Mouse (Mus musculus) heart, embryonic 15.5 days (tissue): ENCODE measurements around the gene Camta1. TPM values are rescaled to one million over a fixed set of nuclear protein-coding genes. Genes with fewer than 3 reads are reported as not detected.

Experiments
- ATAC-seq: fragments of 200-750 bp; cut with Nextera tagmentation; replicated peaks from 2 replicates; pipeline ENCODE4 v1.8.0; 2017; ENCODE audit warnings: low read depth, moderate TSS enrichment; ENCODE audit not compliant: insufficient number of reproducible peaks, insufficient read depth, low FRiP score
- H3K27ac ChIP-seq: fragments of 300-500 bp; sonication (generic); 2 replicates; pipeline ENCODE4 v1.5.1; 2015; ENCODE audit warnings: mild to moderate bottlenecking, inconsistent platforms
- H3K27me3 ChIP-seq: fragments of 300-500 bp; sonication (generic); 2 replicates; pipeline ENCODE4 v1.6.1; 2015; ENCODE audit warnings: inconsistent platforms
- H3K36me3 ChIP-seq: fragments of 300-500 bp; sonication (generic); 2 replicates; pipeline ENCODE4 v1.6.1; 2015; ENCODE audit warnings: mild to moderate bottlenecking, inconsistent platforms
- H3K4me1 ChIP-seq: fragments of 300-500 bp; sonication (generic); replicated peaks from 2 replicates; pipeline ENCODE4 v1.6.1; 2015; ENCODE audit warnings: inconsistent platforms
- H3K4me2 ChIP-seq: fragments of 300-500 bp; sonication (generic); 2 replicates; pipeline ENCODE4 v1.6.1; 2015; ENCODE audit warnings: inconsistent platforms, mild to moderate bottlenecking, moderate library complexity
- H3K4me3 ChIP-seq: fragments of 300-500 bp; sonication (generic); 2 replicates; pipeline ENCODE4 v1.5.1; 2015; ENCODE audit warnings: mild to moderate bottlenecking, inconsistent platforms
- H3K9ac ChIP-seq: fragments of 300-500 bp; sonication (generic); 2 replicates; pipeline ENCODE4 v1.6.1; 2015; ENCODE audit warnings: mild to moderate bottlenecking, inconsistent platforms
- H3K9me3 ChIP-seq: fragments of 300-500 bp; sonication (generic); replicated peaks from 2 replicates; pipeline ENCODE4 v1.6.1; 2016; ENCODE audit warnings: inconsistent platforms
- WGBS: fragments of 180-500 bp; shearing (Covaris S2); methylation state at CpG from one replicate; pipeline ENCODE4 v1.1.7; 2015; ENCODE audit warnings: mixed read lengths; 5-methylcytosine and 5-hydroxymethylcytosine counted together
- polyA plus RNA-seq: library from polyadenylated mRNA; unstranded; fragments of >200 nt; fragmentation: Nextera tagmentation; extraction: Ambion mirVana; gene quantifications from 2 replicates; pipeline ENCODE4 v1.2.1, GENCODE M21; 2015

Camta1 gene
- polyA plus RNA-seq, 1 experiment from 2014 or later, result 165 TPM

GRCm38 (mm10) chr4:151104147-151104546 lies 757.5 kb downstream of the Camta1 start:
- no peaks in the 10 kb centered on the region for H3K9me3 ChIP-seq
- peaks cover 42% of the 10 kb centered on the region for H3K4me1 ChIP-seq
- no peak overlapping the region for H3K9ac ChIP-seq
- peaks cover 11% of the 10 kb centered on the region; the same call in 1 of the 2 replicates for H3K27me3 ChIP-seq
- H3K4me2 ChIP-seq, result peak overlapping the region; percentile 54
- 42% methylated on average over 10 of the region's 10 CpGs for WGBS
- ATAC-seq, result no peak
- peak overlapping the region; percentile 81 for H3K27ac ChIP-seq
- H3K36me3 ChIP-seq, result no peaks in the 10 kb centered on the region
- H3K4me3 ChIP-seq, result peak overlapping the region; percentile 25

DNA sequence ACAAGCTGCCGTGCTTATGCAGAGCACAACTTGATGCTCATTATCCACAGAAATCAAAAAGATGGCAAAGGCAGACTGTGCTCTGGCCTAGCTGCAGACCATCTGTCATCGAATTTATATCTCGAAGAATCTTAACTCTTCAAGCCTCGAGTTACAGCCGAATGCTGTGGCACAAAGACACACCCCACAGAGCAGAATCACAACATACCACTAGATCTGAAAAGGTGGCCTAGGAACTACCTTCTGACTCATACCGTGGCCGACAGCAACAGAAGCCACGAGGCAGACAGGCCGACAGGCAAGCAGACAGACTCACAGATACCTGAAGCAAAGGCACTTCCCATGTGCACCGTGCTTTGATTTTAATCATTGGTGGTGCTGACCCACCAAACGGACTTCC lies 758.0 kb downstream of the Camta1 start:
- 53% methylated on average over 11 of the region's 11 CpGs for WGBS
- peaks cover 11% of the 10 kb centered on the region; the same call in 1 of the 2 replicates for H3K27me3 ChIP-seq
- H3K4me1 ChIP-seq, result peaks cover 42% of the 10 kb centered on the region
- H3K27ac ChIP-seq, result peak overlapping the region; percentile 81
- peak overlapping the region; percentile 25; the same call in 1 of the 2 replicates for H3K4me3 ChIP-seq
- H3K36me3 ChIP-seq, result no peaks in the 10 kb centered on the region
- H3K9me3 ChIP-seq, result no peaks in the 10 kb centered on the region
- H3K9ac ChIP-seq, result no peak overlapping the region
- peak overlapping the region; percentile 54 for H3K4me2 ChIP-seq
- no peak for ATAC-seq

GRCm38 (mm10) chr4:151097104-151097438 lies 764.6 kb downstream of the Camta1 start:
- H3K27ac ChIP-seq, result peak overlapping the region; percentile 97
- H3K9ac ChIP-seq, result peak overlapping the region; percentile 45
- peak overlapping the region; percentile 37 for H3K4me3 ChIP-seq
- no peaks in the 10 kb centered on the region for H3K36me3 ChIP-seq
- ATAC-seq, result peak; percentile 30
- WGBS, result 35% methylated on average over 11 of the region's 11 CpGs
- H3K4me1 ChIP-seq, result peaks cover 48% of the 10 kb centered on the region
- H3K27me3 ChIP-seq, result no peaks in the 10 kb centered on the region
- H3K4me2 ChIP-seq, result peak overlapping the region; percentile 59
- no peaks in the 10 kb centered on the region for H3K9me3 ChIP-seq

GRCm38 (mm10) chr4:151096334-151097103 lies 765.2 kb downstream of the Camta1 start:
- peak; percentile 69 for ATAC-seq
- Histone ChIP-seq H3K36me3 (no peaks in the 10 kb centered on the region), H3K27me3 (no peaks in the 10 kb centered on the region), H3K4me1 (peaks cover 48% of the 10 kb centered on the region), H3K9me3 (no peaks in the 10 kb centered on the region), H3K27ac (peak overlapping the region; percentile 97), H3K4me3 (peak overlapping the region; percentile 37), H3K4me2 (peak overlapping the region; percentile 59), H3K9ac (peak overlapping the region; percentile 45; the same call in 1 of the 2 replicates)
- WGBS, result 41% methylated on average over 18 of the region's 18 CpGs

DNA sequence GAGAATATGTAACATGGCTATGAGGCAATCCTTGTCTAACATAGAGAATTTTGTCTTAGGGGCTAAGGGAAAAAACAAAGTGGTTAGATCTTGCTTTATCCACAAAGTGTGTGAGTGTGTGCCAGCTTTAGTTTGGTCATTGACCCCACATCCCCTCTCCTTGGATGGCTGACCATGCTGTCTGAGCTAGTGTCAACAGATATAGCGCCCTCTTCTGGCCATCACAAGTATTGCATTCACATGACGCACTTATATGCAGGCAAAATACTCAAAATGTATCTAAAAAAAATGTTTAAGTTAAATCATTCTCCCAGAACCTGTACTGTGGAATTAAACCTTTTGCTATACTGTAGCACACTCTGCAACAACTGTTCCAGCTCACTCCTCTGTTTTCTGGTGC lies 766.5 kb downstream of the Camta1 start:
- no peak overlapping the region for H3K9ac ChIP-seq
- peak overlapping the region; percentile 59; the same call in 1 of the 2 replicates for H3K4me2 ChIP-seq
- H3K27ac ChIP-seq, result peak overlapping the region; percentile 97
- ATAC-seq, result no peak
- 32% methylated on average over 2 of the region's 2 CpGs for WGBS
- no peaks in the 10 kb centered on the region for H3K27me3 ChIP-seq
- H3K4me3 ChIP-seq, result no peak overlapping the region
- H3K4me1 ChIP-seq, result peaks cover 51% of the 10 kb centered on the region
- H3K36me3 ChIP-seq, result no peaks in the 10 kb centered on the region
- no peaks in the 10 kb centered on the region for H3K9me3 ChIP-seq

- WGBS, result 79% methylated on average over 7 of the region's 7 CpGs
- H3K36me3 ChIP-seq, result peaks cover 10% of the 10 kb centered on the region; the same call in 1 of the 2 replicates
- H3K27ac ChIP-seq, result peak within 1 kb of the TSS; percentile 59
- H3K9me3 ChIP-seq, result no peaks in the 10 kb centered on the region
- no peaks in the 10 kb centered on the region for H3K27me3 ChIP-seq
- no peak within 1 kb of the TSS for H3K4me3 ChIP-seq
- H3K4me1 ChIP-seq, result peaks cover 44% of the 10 kb centered on the region
- no peak for ATAC-seq
- peak within 1 kb of the TSS; percentile 29; the same call in 1 of the 2 replicates for H3K9ac ChIP-seq
- no peak within 1 kb of the TSS for H3K4me2 ChIP-seq
These were observed 772.4 kb downstream of the Camta1 start, which contains the start of gene Gm13090 for GRCm38 (mm10) chr4:151089270-151089669. TSS of gene Gm13090 (plus strand) at chr4:151089570.

DNA sequence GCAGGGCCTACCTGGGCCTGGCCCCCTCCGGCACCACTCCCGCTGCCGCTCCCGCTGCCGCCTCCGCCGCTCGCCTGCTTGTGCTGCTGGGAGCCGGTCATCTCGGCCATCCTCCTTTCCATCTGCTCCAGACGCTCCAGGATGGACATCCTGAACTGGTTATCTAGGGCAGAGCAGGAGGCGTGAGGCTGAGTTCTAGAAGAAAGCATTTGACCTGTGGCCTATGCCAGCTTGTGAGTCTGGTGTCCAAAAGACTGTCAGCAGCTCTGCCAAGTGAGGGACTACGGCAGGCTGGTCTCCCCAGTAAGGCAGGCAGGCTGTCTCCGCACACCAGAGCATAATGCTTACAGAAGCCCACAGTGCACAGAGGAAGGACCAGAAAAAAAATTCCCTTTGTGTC lies 772.9 kb downstream of the Camta1 start:
- WGBS, result 74% methylated on average over 14 of the region's 14 CpGs
- ATAC-seq, result no peak
- H3K4me1 ChIP-seq, result peaks cover 47% of the 10 kb centered on the region
- peaks cover 10% of the 10 kb centered on the region; the same call in 1 of the 2 replicates for H3K36me3 ChIP-seq
- H3K27ac ChIP-seq, result peak overlapping the region; percentile 59
- H3K9me3 ChIP-seq, result no peaks in the 10 kb centered on the region
- H3K4me3 ChIP-seq, result no peak overlapping the region
- 0 out of 2 replicates have a peak overlapping the region, but pooled peaks have one; percentile 9 for H3K9ac ChIP-seq
- no peaks in the 10 kb centered on the region for H3K27me3 ChIP-seq
- H3K4me2 ChIP-seq, result no peak overlapping the region

DNA sequence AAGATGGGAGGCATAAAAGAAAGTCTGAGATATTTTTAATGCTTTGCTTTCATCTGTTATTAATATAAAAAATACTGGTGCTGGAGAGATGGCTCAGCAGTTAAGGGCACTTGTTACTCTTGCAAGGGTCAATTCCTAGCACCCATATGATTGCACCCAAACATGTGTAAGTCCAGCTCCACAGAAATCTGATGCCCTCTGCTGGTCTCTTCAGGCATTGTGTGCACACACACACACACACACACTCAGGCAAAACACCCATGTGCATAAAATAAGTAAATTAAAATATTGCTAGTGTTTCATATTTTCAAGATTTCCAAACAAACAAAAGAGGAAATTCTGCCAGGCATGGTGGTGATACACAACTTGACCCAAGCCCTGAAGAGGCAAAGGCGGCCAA lies 774.3 kb downstream of the Camta1 start:
- no peak for ATAC-seq
- peaks cover 10% of the 10 kb centered on the region; the same call in 1 of the 2 replicates for H3K36me3 ChIP-seq
- no peak overlapping the region for H3K27ac ChIP-seq
- H3K4me2 ChIP-seq, result no peak overlapping the region
- peaks cover 53% of the 10 kb centered on the region for H3K4me1 ChIP-seq
- no peak overlapping the region for H3K9ac ChIP-seq
- 100% methylated on average over 1 of the region's 1 CpGs for WGBS
- H3K9me3 ChIP-seq, result no peaks in the 10 kb centered on the region
- no peak overlapping the region for H3K4me3 ChIP-seq
- no peaks in the 10 kb centered on the region for H3K27me3 ChIP-seq

DNA sequence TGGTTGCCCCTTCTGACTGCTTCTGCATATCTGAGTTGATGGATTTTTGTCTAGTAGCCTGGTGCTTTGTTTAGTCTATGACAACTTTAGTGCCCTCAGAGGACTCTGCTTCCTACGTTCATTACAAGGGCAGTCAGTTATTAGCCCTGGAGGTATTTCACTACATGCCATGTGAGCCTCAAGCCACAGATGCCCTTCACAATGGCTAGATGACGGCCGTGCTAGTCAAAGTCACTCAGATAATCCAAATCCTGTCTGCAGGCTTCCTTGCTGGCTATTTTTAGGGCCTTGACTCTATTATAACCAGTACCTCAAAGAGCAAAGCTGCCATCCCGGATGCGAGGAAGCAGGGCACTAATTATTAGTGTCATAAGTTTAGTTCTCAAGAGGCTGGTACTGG lies 778.6 kb downstream of the Camta1 start:
- Histone ChIP-seq H3K4me2 (0 out of 2 replicates have a peak overlapping the region, but pooled peaks have one; percentile 14), H3K4me1 (peaks cover 33% of the 10 kb centered on the region), H3K27me3 (no peaks in the 10 kb centered on the region), H3K9me3 (no peaks in the 10 kb centered on the region), H3K27ac (peak overlapping the region; percentile 93), H3K4me3 (no peak overlapping the region), H3K36me3 (peaks cover 35% of the 10 kb centered on the region), H3K9ac (no peak overlapping the region)
- 40% methylated on average over 5 of the region's 5 CpGs for WGBS
- peak; percentile 54 for ATAC-seq

DNA sequence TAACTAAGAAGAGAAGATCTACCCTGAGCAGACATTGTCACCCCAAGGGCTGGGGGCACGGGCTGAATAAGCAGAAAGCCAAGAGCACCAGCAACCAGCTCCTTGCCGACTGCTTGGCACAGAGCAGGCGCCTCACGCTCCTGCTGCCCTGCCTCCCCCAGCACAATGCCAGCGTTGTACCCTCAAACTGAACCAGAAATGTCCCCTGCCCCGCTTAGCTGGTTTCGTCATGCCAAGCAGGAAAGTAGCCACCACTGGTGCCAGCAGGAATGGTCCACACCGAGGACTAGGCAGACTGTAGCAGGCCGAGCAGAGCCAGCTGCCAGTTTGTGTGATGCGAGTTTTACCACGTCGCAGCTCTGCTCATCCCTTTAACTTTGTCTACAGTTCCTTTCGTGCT lies 779.7 kb downstream of the Camta1 start:
- H3K9me3 ChIP-seq, result no peaks in the 10 kb centered on the region
- H3K4me1 ChIP-seq, result peaks cover 33% of the 10 kb centered on the region
- WGBS, result 89% methylated on average over 13 of the region's 13 CpGs
- peak overlapping the region; percentile 93 for H3K27ac ChIP-seq
- H3K4me2 ChIP-seq, result no peak overlapping the region
- ATAC-seq, result no peak
- H3K4me3 ChIP-seq, result no peak overlapping the region
- H3K27me3 ChIP-seq, result no peaks in the 10 kb centered on the region
- H3K9ac ChIP-seq, result no peak overlapping the region
- peaks cover 38% of the 10 kb centered on the region for H3K36me3 ChIP-seq

GRCm38 (mm10) chr4:151081355-151081754 lies 780.3 kb downstream of the Camta1 start:
- H3K9me3 ChIP-seq, result no peaks in the 10 kb centered on the region
- peaks cover 33% of the 10 kb centered on the region for H3K4me1 ChIP-seq
- ATAC-seq, result no peak
- no peak overlapping the region for H3K4me3 ChIP-seq
- no peaks in the 10 kb centered on the region for H3K27me3 ChIP-seq
- 84% methylated on average over 2 of the region's 2 CpGs for WGBS
- H3K4me2 ChIP-seq, result no peak overlapping the region
- H3K36me3 ChIP-seq, result peaks cover 43% of the 10 kb centered on the region
- no peak overlapping the region for H3K27ac ChIP-seq
- H3K9ac ChIP-seq, result no peak overlapping the region
